Mouse (Mus musculus): ENCODE data around the gene Shank2.

The Shank2 gene

DNA sequence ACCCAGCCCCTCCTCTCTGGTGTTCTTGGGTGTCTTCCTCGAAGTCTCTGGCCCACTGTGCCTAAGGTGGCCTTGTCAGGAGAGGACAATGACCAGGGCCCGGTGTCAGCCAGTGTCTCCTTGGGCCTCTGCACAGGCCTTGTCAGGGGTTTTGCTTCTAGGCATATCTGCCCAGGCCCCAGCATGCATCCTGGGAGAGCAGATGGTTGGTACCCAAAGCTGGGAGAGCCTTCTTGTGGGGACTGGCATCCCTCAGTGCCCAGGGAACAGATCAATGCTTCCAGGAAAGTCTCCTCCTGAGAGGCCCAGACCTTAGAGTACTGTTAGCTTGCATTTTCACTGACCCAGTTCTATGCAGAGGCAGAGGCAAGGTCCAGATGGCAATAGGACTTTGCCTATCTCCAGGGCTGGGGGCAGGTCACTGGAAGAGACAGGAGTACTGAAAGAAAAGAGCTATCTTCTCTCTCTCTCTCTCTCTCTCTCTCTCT, 327.7 kb downstream of the Shank2 start:
- no peak for DNase-seq (ENCODE audit: low spot score in 2 of 2)

DNA sequence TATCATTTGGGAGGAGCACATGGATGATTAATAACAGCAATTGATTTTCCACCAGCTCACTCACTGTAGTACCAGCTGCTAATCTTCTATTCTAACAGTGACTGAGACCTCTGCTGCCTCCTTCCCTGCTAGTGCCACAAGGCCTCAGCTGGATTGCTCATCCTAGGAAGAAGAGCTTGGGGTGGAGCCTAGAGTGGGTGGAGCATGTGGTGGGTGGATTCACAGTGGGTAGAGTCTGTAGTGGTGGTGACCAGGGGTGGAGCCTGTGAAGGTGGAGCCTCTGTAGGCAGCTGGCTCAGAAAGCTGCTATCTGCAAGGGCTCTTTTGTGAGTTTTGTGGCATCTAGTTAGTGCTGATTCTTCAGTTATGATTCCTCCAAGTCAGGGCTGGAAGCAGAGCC, 334.9 kb downstream of the Shank2 start:
- no peak for DNase-seq (ENCODE audit: low spot score in 2 of 2)

DNA sequence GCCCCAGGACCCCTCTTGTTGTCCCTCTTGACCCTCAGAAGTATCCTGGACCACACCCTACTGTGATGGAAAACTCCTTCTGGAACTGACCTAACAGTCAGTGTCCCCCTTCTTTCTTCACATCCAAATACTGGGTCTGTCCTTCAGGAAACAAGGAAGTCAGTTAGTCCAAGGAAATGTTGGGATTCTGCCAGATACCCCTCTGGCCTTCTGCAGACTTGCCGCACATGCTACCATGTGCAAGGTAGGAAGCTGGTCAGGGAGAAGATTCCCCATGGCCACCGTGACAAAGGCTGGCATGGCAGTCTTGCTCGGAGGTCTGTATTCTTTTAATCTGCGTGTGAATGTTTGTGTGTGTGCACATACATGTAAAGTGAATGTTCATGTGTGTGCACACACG, 337.0 kb downstream of the Shank2 start:
- no peak for DNase-seq (ENCODE audit: low spot score in 2 of 2)

DNA sequence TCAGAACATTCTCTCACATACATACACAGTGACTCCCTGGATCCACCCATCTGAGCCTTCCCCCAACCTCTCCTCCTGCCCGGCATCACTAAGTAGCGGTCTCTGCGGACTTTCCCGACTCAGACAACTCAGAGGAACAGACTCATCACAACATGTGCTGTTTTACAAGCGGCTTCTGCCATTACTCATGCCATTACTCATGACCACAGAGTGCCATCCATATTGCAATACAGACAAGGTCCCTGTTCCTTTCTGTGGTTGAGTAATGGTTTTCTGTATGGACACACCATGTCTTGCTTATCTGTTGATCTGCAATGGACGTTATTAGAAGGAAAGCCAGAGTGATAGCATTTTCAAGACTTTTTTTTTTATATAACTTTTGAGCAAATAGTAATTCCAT, 338.6 kb downstream of the Shank2 start:
- no peak for DNase-seq (ENCODE audit: low spot score in 2 of 2)

DNA sequence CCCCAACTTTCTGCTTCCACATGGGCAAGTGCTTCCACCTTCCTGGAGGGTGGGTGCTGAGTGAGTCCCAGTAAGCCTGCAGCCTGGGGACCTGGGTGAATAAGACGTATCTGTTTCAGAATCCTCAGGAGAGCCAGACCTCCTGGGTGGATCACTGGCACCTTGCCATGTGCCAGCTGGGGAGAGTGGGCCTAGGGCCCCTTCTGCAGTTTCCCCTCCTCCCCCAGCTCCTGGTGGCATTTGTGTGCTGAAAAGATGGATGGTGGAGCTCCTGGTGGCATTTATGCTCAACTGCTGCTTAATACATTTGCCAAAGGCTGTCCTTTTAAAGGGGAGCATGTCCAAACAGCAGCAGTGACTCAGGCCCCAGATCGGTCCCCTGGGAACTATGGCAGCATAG, 364.4 kb downstream of the Shank2 start:
- DNase-seq (ENCODE audit: low spot score in 2 of 2): no peak

DNA sequence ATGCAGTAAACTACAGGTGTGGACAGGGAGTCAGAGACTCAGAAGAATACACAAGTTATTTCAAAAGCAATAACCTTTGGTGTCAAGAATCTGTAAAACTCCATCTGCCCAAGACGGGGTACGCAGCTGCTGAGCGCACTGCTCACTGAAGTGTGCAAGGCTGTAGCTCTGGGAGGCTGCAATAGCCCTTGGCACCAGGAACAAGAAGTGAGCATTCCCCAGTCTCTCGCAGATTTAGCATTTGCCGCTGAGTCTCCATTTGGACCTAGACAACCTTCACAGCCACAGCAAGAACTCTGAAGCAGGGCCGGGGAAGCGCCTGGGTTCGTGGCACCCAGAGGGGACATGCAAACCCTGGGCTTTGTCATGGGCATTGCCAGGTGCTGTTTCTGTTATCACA, 371.3 kb downstream of the Shank2 start:
- DNase-seq (ENCODE audit: low spot score in 2 of 2): no peak

DNA sequence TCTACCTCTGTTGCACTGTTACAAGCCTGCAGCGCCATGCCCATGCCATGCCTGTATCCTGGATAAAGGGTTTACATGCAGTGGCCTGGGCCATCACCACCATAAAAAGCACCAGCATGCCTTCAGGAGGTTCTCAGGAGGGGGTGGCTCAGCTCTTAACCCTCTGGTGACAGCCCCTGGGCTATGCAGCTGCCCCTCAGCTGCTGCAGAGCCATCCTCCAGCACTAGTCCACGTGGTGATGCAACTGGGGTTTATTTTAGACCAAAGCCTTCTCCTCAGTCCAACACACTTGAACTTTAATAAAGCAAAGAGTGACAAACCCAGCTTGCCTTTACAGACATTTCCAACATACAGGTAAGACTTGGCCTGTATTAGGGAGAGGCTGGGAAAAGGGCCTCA, 373.8 kb downstream of the Shank2 start:
- no peak for DNase-seq (ENCODE audit: low spot score in 2 of 2)

DNA sequence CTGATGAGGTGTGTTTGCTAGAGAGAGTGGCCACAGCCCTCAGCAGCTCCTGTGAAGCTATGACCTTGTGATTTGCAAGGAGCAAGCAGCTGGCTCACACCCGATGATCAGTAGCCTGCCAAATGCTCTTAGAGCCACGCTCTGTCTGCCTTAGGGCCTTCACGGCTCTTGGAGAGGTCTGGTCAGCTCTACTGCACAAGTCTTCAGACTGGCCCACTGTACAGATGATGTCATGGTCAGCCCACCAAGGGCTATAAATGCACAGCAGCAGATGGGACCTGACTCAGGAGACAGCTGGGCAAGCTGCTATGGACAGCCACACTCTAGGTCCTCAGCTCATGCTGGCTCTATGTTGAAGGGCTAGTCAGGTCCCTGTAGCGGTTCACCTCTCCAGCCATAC, 376.5 kb downstream of the Shank2 start:
- DNase-seq (ENCODE audit: low spot score in 2 of 2): no peak

DNA sequence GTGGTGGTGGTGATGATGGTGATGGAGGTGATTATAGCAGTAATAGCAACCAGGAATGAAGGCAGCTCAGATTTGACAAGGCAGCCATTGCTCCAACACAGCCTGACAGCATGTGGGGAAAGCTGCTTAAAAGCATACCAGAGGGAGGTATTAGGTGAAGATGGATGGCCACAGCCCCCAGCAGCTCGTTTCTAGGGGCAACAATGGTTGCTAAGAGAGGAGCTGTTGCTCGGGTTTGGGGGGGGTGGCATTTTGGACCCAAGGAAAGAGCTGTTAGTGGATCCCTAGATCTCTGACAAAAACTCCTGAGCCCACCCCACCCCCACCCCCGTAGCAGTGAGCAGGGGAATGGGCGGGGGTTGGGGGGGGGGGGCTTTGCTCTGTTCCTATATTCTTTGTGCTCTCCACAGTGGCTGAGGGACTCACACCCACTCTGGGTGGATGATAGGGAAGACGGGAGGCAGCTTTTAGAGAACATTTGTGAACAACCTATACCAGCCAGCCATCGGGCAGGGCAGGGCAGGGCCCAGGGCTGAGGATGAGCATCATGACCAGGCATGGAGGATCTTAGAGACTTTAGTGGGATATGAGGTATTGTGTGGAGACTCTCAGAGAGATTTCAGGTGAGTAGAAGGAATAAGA, 377.6 kb downstream of the Shank2 start:
- no peak for DNase-seq (ENCODE audit: low spot score in 2 of 2)

DNA sequence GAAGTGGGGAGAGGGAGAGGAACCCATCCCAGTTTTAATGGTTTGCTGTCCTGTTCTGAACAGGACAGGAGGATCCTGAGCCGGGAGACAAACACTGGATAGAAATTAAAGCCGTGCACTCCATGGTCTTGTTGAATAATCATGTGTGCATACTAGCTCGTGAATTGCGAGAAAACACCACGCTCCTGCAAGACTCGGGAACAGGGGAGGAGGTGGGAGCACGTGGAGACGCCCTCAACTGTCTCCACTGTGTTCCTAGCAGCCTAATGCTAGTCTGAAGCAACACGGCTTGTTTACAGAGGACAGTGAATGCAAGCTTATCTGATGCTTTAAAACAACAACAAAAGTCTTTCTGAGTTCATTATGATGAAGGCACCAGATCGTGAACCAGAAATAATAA, 379.9 kb downstream of the Shank2 start:
- no peak for DNase-seq (ENCODE audit: low spot score in 2 of 2)

DNA sequence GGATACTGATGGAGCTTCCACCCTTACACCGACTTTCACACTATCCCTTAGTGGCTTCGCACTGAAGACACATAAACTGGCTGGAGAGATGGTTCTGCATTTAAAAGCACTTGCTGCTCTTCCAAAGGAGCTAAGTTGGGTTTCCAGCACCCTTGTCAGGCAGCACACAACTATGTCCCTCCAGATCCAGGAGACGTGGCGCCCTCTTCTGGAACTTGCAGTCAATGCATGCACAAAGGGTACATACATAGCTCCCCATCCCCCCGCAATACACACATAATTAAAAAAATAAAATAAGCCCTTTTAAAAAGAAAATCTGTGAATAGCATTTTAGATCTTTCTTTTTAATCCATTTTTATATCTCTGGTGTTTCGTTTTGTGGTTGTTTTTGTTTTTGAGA, 385.8 kb downstream of the Shank2 start:
- DNase-seq (ENCODE audit: low spot score in 2 of 2): no peak

DNA sequence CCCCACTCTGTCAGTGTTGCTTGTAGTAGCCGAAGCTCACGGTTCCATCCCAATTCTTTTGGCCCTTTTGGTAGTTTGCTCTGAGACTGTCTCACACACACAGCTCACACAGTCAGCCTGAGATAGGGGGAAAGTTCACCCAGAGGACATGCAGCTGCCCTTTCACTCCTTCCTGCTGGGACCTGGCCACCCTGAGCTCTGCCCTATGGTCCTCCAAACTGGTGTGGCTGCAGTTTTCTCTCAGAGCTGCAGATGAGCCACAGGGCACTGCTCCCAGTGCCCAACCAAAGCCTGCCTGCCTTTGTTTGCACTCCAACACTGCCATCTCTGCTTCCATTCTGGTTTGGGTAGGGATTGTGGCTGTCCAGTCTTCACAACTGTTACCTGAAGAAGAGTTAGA, 388.0 kb downstream of the Shank2 start:
- no peak for DNase-seq (ENCODE audit: low spot score in 2 of 2)

DNA sequence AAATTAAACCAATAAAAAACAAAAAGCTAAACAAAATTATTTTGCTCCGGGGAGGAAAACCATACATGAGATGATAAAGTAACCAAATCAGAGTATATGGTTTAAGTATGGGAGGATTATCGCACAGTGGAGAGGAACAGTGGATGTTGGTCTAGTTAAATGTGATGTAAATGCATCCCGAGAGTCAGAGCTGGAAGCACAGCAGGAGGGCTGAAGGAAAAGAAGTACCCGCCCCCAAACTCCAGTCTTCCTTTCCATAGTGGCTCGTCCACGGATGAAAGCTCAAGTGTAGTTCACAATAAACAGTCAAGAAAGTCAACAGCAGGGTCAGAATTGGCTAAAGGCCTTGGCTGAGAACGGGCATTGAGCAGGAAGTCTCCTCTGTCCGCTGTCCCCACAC, 388.9 kb downstream of the Shank2 start:
- DNase-seq (ENCODE audit: low spot score in 2 of 2): no peak

DNA sequence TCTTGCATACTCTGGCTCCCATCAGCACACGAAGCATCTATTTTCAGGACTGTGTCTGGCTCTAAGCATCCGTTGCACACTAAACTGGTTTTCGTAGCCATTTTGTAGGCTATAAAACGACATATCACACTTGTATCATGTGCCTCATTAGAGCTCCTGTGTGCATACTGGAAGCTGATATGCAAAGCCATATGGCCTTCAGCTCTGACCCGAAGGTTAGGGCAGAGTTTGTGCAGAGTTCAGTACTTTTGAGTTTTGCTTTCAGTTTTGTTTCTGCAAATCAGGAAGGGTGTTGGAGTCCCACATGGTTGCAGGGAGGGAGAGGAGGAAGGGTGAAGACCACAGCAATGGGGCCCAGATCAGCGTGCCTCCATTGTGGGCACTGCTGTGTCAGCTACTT, 390.0 kb downstream of the Shank2 start:
- no peak for DNase-seq (ENCODE audit: low spot score in 2 of 2)

DNA sequence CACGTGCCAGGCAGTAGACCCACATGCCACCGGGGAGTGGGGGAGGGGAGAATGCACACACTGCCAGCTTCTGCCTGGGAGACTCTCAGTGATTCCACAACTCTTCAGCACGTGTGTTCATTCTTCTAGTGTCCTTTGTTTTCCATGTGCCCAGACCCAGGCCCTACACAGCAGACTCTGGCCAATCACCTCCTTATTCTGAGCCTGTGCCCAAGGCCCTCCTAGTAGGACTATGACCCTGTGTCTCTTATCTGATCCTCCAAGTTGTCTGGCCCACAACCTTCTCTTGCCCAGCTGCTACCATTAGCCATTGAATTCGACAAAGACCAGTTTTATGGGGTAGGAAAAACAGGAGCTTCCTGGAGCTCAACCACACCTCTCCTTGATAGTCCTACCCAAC, 400.8 kb downstream of the Shank2 start:
- no peak for DNase-seq (ENCODE audit: low spot score in 2 of 2)

DNA sequence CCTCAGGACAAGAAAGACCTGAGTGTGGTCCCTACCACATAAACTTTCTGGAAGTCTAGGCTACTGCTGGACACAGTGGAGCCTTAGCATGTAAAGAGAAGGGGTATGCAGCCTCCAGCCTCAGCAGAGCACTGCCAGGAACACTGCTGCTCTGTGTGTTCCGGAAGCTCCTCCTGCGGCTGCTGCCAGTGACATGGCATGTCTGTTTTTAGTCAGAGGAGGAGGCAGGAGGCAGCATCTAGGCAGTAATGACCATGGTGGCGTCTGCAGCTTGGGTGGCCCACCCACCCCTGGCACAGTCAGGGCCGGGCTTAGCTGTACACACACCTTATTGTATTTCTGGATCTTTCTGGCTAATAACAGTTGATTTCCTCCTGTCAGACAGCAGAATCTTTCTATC, 405.9 kb downstream of the Shank2 start:
- no peak for DNase-seq (ENCODE audit: low spot score in 2 of 2)

DNA sequence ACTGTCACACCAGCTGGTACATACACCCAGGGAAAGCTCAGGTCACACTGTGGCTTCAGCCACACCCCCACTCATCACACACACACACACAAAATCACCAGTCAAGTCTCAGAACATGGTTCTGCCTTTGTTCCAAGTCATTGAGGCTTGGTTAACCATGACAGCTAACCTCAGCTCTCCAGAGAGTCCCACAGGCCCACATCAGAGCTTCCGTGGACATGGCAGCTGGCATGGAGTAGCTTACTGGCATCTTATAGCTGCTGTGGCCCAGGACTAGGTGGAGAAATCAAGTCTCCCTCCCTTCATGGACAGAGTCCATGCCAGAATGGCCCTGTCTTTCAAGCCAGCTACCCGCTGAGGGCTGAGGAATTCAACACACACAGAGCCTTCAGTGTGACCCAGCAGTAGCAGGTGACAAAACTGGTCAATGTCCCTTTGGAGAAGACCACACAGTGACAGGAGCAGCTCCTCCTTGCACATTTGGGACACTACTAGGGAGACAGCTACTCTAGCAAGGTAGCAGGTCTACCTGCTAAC, 406.8 kb downstream of the Shank2 start:
- no peak for DNase-seq (ENCODE audit: low spot score in 2 of 2)

DNA sequence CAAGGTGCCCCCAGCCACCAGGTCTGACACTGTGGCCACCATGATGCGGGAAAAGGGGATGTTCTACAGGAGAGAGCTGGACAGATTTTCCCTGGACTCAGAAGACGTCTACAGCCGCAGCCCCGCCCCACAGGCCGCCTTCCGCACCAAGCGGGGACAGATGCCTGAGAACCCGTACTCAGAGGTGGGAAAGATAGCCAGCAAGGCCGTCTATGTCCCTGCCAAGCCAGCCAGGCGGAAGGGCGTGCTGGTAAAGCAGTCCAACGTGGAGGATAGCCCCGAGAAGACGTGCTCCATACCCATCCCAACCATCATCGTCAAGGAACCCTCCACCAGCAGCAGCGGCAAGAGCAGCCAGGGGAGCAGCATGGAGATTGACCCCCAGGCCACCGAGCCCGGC, 408.0 kb downstream of the Shank2 start:
- DNase-seq (ENCODE audit: low spot score in 2 of 2): no peak

DNA sequence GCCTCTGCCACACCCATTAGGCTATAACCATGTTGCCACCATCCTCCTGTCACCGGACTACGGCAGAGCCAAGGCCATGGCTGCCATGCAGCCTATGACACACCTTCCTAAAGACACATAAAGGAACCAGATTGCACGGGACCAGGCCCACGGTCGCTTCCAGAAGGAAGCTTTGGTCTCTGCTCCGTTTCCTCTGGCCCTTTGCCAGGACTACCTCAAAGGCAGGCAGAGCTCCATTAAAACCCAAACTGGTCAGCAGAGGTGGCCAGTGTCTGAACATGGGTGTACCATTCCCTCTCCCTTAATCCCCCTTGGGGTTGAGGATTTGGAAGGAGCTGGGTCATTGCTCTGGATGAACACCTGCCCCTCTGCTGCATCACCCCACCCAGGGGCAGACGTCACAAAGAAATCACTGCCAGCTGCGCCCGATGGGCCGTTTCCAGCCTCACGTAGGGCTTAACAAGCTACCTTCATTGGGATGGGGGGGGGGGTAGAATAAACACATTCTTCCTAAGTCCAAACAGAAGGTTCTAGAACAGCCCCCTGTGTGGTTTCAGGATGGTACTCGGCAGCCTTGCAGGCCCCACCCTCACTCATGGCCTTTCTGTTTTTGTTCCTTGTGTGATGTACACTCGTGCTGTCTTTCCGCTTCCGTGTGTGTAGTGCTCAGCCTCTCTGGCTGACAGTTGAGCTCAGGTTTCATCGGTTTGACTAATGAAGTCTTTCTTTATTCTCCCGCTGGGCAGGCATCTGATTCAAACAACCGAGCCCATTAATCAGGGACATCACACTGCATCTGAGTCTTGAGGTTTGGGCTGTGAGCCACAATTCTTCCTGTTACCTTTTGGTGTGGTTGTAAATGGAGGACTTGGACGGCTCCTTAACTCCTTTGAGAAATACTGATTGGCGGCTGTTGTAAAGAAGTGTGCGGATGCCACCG, 410.5 kb downstream of the Shank2 start:
- DNase-seq (ENCODE audit: low spot score in 2 of 2): no peak

DNA sequence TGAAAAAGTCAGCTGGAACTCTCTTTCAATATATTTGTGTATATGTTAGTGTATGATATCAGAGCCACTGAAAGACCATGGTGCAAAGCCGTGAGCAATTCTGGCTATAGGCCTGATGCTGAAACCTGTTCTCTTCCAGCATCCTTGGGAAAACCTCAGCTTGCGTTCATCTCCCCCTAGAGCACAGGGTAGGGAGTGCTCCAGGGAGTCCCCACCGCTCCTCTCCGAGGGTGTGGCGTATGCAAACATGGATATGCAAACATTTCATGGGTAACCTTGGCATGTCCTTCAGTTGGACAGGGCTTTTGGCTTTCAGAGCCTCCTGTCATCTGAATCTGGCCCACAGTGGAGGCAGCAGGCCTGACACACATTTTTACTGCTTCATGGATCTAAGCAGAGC, 412.9 kb downstream of the Shank2 start:
- no peak for DNase-seq (ENCODE audit: low spot score in 2 of 2)

DNA sequence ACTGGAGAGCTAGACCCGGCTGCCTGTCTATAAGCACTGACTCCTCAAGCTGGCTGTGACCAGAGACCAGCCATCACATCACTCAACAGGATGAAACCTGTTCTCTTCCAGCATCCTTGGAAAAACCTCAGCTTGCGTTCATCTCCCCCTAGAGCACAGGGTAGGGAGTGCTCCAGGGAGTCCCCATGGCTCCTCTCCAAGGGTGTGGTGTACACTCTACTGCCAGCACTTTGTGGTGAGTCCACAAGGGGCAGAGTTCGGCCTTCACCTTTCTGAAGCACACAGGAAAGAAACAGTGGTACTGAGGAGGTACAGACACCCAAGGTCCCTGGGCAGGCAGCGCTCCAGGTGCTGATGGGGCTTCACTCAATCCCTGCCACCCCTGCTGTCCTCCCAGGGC, 414.1 kb downstream of the Shank2 start:
- DNase-seq (ENCODE audit: low spot score in 2 of 2): no peak

DNA sequence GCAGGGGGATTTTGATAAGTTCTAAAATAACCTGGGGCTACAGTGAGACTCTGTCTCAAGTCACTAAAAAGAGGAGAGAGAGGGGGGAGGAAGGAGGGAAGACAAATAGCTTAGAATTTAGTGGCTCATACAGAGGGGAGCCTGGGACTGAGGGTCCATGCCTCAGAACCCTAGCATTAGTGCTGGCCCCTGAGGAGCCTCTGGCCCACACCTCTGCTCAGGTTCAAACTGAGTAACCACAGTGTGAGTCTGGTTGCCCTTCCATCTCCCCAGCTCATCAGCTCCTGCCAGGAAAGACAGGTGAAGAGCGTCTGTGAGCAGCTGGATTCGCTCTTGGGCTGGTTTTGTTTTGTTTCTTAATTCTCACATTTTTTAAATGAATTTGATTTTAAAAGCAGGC, 415.5 kb downstream of the Shank2 start:
- DNase-seq (ENCODE audit: low spot score in 2 of 2): no peak

Data from thymus, postnatal 10 days (tissue).